Mouse (Mus musculus) lung, postnatal 4 days (tissue): ENCODE measurements around the gene Bmper.

Experiments
- DNase-seq, 2 experiments: peaks; one replicate each; pipeline ENCODE4 v3.0.0; 2021

Bmper gene

GRCm38 (mm10) chr9:23236635-23237279 is 13.9 kb downstream of the Bmper start:
- no peak for DNase-seq

DNA sequence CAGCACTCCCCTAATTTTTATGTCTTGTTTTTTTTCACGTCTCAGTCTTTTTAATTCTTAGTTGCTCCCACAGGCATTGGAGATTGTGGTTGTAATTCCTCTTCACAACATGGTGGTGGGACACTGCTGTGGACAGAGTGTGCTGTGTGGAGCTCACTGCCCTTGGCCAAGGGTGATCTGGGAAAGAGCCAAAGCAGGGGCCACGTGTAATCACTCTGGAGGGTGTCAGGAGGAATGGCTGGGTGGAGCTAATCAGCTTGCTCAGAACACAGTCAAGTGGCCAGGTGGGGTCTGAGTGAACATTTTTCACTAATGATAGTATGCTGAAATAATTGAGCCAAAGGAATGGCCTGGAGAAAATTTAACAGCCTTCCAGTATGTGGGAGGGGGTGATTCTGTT is 16.1 kb downstream of the Bmper start:
- no peak for DNase-seq

- peak; percentile 46 to 73 for DNase-seq
Observed at GRCm38 (mm10) chr9:23242911-23243310, 20.0 kb downstream of the Bmper start.

GRCm38 (mm10) chr9:23243869-23244268 is 21.0 kb downstream of the Bmper start:
- DNase-seq, result no peak

DNA sequence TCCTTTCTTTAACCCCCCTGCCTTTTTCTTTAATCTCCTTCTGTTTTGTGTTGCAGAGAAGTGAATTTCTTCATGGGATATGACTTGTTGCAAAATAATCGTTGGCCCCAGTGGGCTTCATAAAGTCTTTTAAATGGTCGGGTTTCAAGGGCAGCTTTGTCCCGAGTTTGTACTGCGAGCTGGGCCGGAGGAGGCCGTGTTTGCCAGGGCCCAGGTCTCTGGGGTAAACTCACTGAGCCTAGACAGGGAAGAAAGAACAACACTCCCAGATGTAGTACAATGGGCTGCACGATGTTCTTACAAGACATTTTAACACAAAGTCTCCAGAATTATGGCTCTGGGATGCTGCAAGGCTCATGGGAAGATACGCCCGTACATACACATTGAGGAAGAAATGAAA is 23.5 kb downstream of the Bmper start:
- DNase-seq, result no peak

DNA sequence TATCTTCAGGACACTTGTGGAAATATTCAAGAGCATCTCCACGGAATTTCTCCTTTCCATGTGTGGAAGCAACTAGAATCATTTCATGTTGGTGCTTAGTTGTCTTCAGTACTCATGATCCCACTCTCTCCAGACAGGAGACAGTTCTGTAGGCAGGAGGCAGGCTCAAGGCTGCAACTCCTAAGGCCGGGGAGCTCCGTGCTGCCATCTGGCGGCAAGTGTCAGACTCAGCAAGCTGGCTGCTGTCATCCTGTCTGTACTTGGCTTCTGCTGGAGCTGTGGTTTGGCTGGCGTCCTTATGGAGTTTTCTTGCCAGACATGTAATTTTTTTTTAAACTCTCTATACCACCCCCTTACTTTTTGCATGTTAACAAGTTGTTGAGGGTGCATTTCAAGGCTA is 27.1 kb downstream of the Bmper start:
- peak; percentile 86 to 91 for DNase-seq

GRCm38 (mm10) chr9:23251001-23251400 is 28.1 kb downstream of the Bmper start:
- DNase-seq, result no peak

GRCm38 (mm10) chr9:23253624-23254023 is 30.7 kb downstream of the Bmper start:
- DNase-seq, result no peak

DNA sequence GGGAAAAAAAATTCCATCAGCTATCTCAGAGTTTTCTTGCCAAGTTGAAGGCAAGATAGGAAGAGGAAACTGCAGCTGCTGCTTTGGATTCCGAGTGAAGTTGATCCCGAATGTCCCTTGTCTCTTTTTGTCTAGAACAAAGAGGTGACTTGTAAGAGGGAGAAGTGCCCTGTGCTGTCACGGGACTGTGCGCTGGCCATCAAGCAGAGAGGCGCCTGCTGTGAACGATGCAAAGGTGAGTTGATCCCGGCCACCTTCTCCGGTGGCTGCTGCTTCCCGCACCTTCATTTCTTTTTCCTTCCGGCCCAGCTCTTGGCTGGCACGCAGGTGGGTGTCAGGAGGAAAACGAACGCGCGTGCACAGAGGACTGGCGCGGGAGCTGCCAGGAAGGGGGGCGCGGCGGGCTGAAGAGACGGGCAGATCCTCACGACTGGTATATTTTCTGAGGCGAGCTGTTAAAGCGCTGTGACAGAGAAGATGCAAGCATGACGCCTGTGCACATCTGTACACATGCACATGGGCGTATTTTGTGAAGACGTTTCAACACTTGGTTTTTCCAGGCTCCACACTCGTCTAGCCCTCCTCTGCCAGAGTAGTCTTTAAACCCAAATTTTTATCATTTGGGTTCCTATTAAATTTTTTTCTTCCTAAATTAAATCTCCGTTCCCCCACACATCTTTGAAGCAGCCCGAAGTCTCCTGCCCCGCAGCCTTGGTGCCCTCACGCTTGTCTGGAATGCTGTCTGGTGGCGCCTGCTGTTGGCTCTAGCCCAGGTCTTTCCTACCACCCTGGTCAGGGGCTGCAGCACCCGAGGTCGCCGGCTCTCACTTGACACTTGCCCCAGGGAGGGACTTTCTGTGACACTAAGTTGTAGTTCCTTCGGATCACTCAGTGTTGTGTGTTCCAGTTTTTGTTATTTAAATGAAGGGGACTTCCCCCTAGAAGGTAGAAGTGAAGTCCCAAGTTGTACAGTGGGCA is 31.6 kb downstream of the Bmper start:
- no peak for DNase-seq

DNA sequence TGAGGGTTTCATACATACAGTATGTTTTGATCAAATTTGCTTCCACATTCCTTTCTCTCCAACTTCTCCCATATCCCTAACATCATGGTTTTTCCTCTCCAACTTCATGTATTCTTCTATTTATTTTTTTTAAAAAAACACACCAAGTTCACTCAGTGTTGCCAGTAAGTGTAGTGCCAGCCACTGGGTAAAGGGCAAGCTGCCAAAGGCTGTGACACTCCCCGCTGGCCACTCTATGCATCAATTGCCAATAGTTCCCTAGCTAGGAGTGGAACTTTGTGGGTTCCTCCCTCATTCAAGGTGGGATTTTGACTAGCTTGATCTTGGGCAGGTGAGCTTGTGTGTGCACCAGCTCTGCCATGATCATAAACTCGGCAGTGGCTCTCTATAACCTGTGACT is 33.0 kb downstream of the Bmper start:
- no peak for DNase-seq

GRCm38 (mm10) chr9:23256576-23256975 is 33.7 kb downstream of the Bmper start:
- no peak for DNase-seq

DNA sequence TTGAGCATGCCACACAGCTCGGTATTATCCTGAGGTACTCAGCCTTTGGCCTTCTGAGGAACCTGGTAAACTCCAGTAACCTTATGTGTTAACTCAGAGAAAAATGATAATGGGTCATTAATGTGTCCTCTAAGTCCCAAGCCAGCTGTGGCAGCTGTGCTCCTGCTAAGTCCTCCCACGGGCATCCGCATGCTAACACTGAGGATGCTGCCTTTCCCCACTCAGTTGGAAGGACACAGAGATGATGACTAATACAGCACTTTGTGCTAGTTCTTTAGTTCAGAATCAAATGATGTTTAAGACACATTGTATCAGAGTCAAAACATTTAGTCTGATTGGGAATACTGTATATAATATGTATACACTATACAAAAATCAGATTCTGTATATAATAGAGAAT is 39.0 kb downstream of the Bmper start:
- DNase-seq, result no peak

- no peak for DNase-seq
Observed at GRCm38 (mm10) chr9:23262851-23263250, 40.0 kb downstream of the Bmper start.

GRCm38 (mm10) chr9:23264471-23264870 is 41.6 kb downstream of the Bmper start:
- no peak for DNase-seq

DNA sequence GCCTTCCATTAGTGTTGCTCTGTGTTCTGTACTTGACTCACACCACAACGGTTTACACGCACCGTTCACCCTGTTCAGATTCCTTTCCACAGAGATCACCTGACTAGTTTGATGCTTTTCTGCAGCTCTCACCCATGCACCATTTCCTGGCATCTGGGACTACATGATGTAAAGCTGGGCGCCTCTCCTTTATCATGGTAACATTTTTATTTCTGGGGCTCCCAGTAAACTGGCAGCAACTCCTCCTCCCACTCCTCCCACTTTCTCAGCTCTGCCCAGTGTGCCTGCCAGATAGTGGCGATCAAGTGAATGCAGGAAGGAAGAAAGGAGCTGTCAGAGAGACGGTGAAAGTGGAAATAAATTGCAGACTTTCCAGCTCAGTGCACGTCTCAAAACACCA is 45.7 kb downstream of the Bmper start:
- DNase-seq, result no peak

DNA sequence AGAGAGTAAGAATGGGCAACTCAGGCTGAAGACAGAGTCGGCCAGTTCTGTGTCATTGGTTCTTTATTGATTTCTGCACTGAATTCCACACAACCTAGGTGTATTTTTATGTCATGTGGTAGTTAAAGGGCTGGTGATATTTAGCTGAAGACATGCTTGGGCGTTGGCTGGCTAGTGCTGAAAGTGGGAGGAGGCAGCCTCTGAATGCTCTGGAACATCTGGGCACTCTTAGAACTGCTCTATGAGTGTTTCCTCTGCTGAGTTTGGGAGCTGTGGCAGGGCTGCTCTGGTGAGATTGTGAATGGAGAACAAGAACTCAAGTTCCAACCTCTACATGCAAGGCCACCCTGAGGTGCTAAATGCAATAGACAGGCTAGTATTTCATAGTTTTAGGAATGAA is 46.2 kb downstream of the Bmper start:
- DNase-seq, result no peak

DNA sequence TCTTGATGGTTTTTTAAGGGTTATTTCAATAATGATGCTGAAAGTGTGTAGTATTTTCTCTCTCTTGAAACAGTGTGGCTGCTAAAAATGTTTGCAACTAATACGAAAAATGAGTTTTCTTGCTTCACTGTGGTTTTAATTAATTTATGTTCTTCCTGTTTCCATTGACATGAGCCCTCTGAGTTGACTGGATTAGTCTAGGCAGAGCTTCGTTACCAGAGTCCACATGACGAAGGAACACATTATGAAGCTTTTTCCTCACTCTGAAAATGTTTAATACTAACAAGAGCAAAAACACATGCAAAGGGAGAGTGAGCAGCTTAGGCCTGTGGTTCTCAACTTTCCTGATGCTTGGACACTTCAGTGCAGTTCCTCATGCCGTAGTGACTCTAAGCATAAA is 53.4 kb downstream of the Bmper start:
- no peak for DNase-seq

DNA sequence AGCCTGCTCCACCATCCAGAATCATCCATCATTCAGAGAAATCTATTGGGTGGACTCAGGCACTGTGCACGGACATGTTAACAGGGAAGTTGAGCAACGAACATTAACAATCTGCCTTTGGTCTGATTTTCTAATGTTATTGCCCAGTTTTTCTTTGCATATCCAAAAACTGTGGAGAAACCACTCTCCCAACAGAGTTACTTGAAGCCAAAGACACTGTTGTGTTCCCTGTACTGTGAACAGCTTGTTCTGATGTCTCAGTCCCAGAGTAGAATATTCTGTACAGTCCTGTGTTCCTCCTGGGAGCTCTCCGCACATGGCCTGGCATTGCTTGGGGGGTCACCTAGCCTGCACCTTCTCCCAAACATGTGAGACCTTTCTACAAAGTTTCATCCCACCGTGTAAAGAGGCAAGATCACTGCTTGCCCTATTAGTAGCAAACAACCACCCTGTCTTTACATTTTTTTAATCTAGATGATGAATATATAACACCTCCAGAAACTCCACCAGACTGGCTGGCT is 62.1 kb downstream of the Bmper start:
- no peak for DNase-seq

DNA sequence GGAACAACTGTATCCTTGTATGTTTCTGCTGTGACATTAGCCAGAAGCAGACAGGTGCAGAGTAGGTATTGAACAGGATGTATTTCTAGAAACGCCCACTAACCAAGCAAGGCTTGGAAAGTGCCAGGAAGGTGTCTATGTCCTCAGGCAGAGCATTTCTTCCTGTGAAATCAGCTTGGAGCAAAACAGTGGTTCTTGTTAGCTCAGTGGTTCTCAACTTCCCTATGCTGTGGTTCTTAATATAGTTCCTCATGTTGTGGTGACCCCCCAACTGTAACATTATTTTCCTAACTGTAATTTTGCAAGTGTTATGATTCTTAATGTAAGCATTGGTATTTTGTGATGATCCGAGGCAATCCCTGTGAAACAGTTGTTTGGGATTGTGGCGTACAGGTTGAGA is 70.7 kb downstream of the Bmper start:
- DNase-seq, result no peak

DNA sequence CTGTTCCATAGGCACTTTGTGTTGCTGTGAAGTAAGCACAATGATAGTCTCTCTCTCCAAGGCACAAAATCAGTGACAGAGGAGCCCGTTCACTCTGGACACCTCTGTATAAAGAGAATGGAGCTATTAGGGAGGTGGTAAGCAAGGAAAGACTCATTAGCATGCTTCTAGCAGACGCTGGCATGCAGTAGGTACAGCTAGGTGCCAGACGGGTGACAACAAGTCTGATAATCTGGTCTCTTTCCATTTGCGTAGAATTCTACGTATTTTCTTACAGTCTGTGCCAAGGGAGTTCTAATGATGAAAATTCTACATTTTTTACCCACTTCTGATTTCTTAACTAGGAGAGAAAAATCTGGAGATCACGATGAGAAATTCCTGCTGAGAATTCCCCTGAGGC is 72.7 kb downstream of the Bmper start:
- no peak for DNase-seq

- no peak for DNase-seq
Observed at GRCm38 (mm10) chr9:23297491-23298170, 74.8 kb downstream of the Bmper start.

DNA sequence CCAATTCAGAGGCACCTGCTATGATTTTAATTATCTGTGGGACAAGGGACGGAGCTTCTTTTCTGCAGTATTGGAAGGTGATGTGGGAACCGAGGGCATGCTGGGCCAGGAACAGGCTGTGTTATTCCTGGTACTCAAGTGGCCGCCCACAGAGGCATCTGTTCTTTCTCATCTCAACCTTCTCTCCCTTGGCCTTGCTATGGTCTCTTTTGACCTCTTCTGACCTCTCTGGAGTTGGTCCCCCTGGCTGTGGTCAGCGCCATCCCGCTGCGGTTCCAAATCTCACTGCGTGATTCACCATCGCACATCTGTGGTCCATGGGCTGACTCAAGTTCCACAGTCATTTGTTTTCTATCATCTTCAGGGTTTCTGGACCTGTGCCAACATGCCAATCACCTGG is 77.5 kb downstream of the Bmper start:
- DNase-seq, result no peak

- peak in 1 of 2 experiments; percentile 29 for DNase-seq
Observed at GRCm38 (mm10) chr9:23305681-23306080, 82.8 kb downstream of the Bmper start.
